Mouse (Mus musculus): Measurements from ENCODE around the gene Tpst2. TPM values are rescaled to one million over a fixed set of nuclear protein-coding genes. Genes with fewer than 3 reads are reported as not detected.
"Not testable (repeated sequence)": the region's sequence is repeated elsewhere in the genome, so short reads cannot be mapped to it uniquely, and the experiment has no call there.

Tpst2 gene
- polyA plus RNA-seq, 1 experiment, result 40.7 TPM

GRCm38 (mm10) chr5:112295162-112295561, 18.7 kb downstream of the Tpst2 start:
- no peak for DNase-seq (ENCODE audit: extremely low spot score in 1 of 2, low spot score in 1 of 2)

GRCm38 (mm10) chr5:112295564-112295963, 19.1 kb downstream of the Tpst2 start:
- no peak for DNase-seq (ENCODE audit: extremely low spot score in 1 of 2, low spot score in 1 of 2)

GRCm38 (mm10) chr5:112296404-112297181, 20.1 kb downstream of the Tpst2 start:
- no peak for DNase-seq (ENCODE audit: extremely low spot score in 1 of 2, low spot score in 1 of 2)

GRCm38 (mm10) chr5:112297257-112297656, 20.8 kb downstream of the Tpst2 start:
- DNase-seq (ENCODE audit: extremely low spot score in 1 of 2, low spot score in 1 of 2), result peak in 1 of 2 experiments; percentile 32

DNA sequence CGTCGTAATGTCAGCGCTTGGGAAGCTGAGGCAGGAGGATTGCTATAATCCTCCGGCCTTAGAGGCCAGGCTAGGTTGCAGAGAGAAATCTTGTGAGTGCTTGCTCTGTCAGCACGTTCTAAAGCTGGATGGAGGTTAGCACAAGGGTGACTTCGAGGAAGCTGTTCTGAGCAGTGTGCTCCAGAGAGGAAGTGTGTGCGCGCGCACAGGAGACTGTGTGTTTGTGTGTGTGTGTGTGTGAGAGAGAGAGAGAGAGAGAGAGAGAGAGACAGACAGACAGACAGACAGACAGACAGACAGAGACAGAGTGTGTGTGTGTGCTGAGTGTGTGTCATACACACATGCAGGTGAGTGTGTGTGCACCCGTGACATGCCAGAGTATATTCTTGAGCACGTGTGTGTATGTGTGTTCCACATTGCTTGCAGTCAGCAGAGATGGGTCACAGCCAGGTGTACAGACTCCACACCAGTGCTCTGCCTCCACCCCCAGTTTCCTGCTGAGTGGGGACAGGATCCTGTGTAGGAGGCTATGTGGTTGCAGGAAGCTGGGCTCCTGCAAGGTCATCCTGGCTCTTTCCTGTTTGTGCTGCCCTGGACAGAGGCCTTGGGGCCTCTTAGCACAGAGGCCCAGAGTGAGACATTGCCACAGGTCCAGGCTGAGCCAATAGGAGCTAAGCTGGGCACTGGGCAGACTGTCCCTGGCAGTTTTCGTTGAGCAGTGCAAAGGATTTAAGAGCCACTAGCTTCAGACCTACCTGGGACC, 21.9 kb downstream of the Tpst2 start:
- no peak for DNase-seq (ENCODE audit: extremely low spot score in 1 of 2, low spot score in 1 of 2)

DNA sequence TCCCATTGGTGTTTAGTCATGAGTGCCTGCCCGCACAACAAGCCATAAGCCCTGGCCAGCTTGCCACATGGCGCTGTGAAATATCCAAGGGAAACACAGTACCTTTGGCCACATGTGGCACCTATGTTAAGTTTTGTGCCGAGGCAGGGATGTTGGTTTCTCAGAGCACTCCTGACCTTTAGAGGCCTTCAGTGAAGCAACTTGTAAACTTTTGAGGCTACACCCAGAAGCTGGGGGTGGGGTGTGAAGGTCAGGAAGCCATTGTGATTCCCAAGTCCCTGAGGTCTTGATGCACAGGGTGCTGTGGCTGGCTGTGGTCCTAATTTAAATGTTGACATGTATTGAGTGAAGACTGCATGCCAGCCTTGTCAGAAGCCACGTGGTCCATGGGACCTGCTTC, 22.9 kb downstream of the Tpst2 start:
- no peak for DNase-seq (ENCODE audit: extremely low spot score in 1 of 2, low spot score in 1 of 2)

- no peak for DNase-seq (ENCODE audit: extremely low spot score in 1 of 2, low spot score in 1 of 2)
Measured at GRCm38 (mm10) chr5:112300112-112300511, 23.6 kb downstream of the Tpst2 start.

DNA sequence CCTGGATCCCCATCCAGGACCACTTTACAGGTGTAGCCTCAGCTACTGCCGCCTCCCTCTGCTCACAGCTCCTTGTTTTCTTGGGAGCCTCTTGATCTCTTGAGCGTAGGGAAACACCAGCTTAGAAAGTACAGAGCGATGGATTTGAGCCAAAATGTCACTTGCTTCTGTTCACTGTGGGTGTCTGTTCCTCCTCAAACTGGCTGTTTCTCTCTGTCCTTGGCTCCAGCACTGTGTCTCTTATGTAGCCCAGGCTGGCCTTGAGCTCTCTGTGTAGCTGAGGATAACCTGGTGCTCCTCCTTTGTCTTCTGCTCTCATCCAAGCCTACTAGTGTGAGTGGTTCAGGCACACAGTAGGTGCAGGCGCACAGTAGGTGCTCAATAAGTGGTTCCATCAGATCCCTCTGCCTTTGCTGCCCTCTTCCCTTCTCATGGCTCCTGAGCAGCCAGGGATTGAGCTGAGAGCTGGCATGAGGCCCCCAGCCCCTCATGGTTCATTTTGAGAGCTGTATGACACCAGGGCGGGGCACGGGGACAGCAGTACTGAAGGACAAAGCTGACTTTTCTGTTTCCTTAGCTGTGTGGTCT, 24.3 kb downstream of the Tpst2 start:
- DNase-seq (ENCODE audit: extremely low spot score in 1 of 2, low spot score in 1 of 2), result peak in 1 of 2 experiments; percentile 50

DNA sequence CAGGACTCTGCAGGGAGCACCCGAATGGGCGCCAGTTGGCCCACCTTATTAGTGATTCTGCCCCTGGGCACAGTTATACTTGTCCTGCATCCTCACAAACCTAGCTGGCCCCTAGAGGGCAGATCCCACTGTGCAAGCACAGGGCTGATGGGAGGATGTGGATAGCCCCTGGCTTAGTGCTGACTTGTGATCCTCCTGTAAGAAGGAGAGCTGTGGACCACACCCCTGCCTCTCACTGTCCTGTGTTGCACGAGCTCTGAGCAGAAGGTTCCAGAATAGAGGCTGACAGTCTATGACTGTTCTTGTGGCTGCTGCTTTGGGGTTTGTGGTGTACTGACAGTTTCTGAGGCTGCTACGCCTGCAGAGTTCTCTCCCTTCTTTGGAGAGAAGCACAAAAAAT, 25.2 kb downstream of the Tpst2 start:
- DNase-seq (ENCODE audit: extremely low spot score in 1 of 2, low spot score in 1 of 2), result no peak

DNA sequence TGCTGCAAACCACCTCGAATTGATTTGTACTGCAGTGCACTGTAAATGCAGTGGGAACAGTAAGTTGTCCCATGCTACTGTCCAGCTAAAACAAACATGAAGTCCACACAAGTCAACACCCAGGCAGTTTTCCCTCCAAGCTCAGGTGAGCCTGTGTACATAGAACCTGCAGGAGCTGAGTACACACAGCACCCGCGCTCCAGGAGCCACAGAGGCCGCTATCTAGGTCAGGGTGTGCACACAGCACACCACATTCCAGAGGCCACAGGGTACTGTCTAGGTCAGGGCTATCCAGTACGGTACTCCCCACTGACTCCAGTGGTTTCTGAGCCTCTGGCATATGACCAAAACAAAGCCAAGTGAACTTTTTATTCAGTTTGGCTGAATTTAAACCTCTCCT, 25.8 kb downstream of the Tpst2 start:
- no peak for DNase-seq (ENCODE audit: extremely low spot score in 1 of 2, low spot score in 1 of 2)

DNA sequence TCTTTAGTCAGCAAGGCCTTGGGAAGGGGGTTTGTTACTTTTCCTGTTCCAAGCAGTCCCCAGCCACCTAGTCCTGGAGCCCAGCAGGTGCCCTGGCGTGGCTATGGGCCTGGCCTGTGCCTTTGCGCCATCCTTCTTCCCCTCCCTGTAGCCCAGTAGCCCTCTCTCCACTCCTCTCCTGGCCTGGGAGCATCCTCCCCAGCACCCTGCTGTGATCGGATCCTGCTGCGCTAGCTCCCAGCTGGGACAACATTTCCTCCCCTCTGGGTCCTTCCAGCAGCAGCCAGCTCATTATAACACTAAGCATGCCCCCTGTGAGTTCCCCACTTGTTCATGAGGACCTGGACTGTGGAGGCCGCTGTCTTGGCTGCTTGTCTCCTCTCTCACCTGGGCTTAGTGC, 29.4 kb downstream of the Tpst2 start:
- DNase-seq (ENCODE audit: extremely low spot score in 1 of 2, low spot score in 1 of 2), result no peak

DNA sequence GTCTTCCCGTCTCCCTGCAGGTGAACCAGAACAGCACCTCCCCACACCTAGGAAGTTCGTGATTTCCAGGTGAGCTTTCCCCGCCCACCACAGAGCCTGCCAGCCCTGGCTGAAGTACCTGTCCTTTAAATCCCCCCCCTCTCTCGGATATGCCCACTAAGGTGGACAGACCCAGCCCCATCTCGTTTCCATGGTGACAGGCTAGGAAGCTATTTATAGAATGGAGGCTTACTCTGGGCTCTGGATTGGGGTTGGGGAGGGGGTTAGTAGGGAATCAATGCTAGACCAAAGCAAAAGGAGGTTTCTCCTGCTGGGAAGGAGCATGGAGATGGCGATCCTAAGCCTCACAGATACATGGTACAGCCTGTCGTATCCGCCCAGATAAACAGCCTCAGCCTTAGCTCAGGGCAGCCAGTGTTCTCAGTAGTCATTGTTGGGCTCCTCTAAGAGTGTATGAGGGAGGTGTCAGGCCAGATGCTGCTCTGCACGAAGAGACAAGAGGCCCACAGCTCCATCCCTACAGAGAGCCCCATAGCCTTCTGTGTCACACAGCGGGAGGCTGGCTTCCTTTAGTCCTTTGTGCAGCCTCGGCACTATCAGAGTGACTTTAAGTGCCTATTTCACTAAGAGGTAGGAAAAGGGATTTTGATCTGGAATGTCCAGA, 36.9 kb downstream of the Tpst2 start:
- DNase-seq (ENCODE audit: extremely low spot score in 1 of 2, low spot score in 1 of 2), result no peak

DNA sequence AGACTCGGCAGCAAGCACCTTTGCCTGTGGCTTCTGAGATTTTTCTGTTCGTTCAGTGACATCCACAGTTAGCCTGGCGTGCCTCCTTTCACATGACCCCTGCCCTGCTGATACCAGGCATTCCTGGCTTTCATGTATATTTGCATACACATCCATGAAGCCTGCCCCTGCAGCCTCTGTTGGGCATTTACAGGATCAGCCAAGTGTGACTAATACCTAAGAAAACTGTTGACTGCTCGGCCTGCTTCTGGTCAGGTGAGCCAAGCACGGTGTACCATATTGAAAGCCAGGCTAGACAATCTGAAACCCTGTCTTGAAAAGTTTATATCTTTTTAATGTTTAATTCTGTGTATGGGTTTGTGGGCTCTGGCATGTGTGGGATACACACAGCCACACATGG, 40.0 kb downstream of the Tpst2 start:
- no peak for DNase-seq (ENCODE audit: extremely low spot score in 1 of 2, low spot score in 1 of 2)

GRCm38 (mm10) chr5:112317328-112317727, 40.8 kb downstream of the Tpst2 start:
- no peak for DNase-seq (ENCODE audit: extremely low spot score in 1 of 2, low spot score in 1 of 2)

DNA sequence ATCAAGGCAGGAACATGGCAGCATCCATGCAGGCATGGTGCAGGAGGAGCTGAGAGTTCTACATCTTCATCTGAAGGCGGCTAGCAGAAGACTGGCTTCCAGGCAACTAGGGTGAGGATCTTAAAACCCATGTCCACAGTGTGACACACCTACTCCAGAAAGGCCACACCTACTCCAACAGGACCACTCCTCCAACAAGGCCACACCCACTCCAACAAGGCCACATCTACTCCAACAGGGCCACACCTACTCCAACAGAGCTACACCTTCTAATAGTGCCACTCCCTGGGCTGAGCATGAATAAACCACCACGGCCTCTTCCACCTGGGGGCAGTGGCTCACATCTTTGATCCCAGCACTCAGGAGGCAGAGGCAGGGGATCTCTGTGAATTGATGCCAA, 42.9 kb downstream of the Tpst2 start:
- DNase-seq (ENCODE audit: extremely low spot score in 1 of 2, low spot score in 1 of 2), result not testable (repeated sequence)

DNA sequence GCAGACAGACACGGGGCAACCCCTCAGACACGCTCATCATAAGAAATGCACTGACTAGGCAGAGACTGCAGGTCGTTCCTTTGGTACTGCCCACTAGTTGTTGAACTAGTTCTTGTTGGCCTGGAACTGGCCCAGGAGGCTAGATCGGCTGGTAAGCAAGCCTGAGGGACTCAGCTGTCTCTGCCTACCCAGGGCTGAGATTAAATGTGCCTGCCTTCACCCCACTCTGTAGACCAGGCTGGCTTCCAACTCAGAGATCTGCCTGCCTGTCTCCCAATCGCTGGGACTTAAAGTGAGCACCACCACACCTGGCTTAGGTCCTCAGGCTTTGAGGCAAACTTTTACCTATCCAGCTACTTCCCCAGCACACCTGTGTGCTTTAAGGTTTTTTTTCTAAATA, 43.9 kb downstream of the Tpst2 start:
- DNase-seq (ENCODE audit: extremely low spot score in 1 of 2, low spot score in 1 of 2), result no peak

- DNase-seq (ENCODE audit: extremely low spot score in 1 of 2, low spot score in 1 of 2), result peak; percentile 87 to 93
Measured at GRCm38 (mm10) chr5:112320936-112321335, 44.4 kb downstream of the Tpst2 start.

- no peak for DNase-seq (ENCODE audit: extremely low spot score in 1 of 2, low spot score in 1 of 2)
Measured at GRCm38 (mm10) chr5:112321376-112321775, 44.9 kb downstream of the Tpst2 start.

- no peak for DNase-seq (ENCODE audit: extremely low spot score in 1 of 2, low spot score in 1 of 2)
Measured at GRCm38 (mm10) chr5:112323246-112323645, 46.8 kb downstream of the Tpst2 start.

- DNase-seq (ENCODE audit: extremely low spot score in 1 of 2, low spot score in 1 of 2), result no peak
Measured at GRCm38 (mm10) chr5:112324637-112325545, 48.4 kb downstream of the Tpst2 start.
